Mouse (Mus musculus): ENCODE data around the gene Zfp811.

DNA sequence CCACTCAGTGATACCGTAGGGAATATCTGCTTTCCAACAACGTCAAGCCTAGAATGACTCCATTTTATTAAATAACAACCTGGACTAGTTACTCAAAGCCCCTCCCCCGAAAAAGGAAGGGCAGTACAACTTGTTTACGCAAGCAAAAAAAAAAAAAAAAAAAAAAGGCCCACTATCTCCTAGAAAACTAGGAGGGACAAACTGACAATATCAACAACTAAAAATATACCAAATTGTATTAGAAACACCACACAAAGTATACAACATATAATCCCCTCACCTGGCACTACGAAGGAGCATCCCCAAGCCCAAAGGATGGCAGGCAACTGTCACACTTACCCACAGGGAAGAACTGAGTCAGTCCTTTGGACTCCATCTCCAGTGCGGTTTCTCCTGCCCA lies 22.8 kb downstream of the Zfp811 start:
- TF ChIP-seq CTCF (conservative IDR thresholded peaks at IDR 0.05 in 1 of 2, IDR thresholded peaks at IDR 0.05 in 1 of 2; ENCODE audit: low read depth in 2 of 2, low read length in 2 of 2) (no peak), EP300 (IDR thresholded peaks at IDR 0.05; ENCODE audit: low read length) (no peak), E2F4 (IDR thresholded peaks at IDR 0.05; ENCODE audit: insufficient replicate concordance, low read depth, low read length) (no peak), ZKSCAN1 (IDR thresholded peaks at IDR 0.05; ENCODE audit: borderline replicate concordance, low read depth, low read length) (no peak), POLR2A (IDR thresholded peaks at IDR 0.05; ENCODE audit: low read depth, low read length) (no peak), MAFK (IDR thresholded peaks at IDR 0.05; ENCODE audit: insufficient replicate concordance, low read length) (no peak), MXI1 (IDR thresholded peaks at IDR 0.05; ENCODE audit: low read depth, low read length) (no peak), PAX5 (IDR thresholded peaks at IDR 0.05; ENCODE audit: low read length) (no peak), POLR2AphosphoS2 (IDR thresholded peaks at IDR 0.05; ENCODE audit: low read depth, low read length) (no peak), USF1 (IDR thresholded peaks at IDR 0.05; ENCODE audit: low read depth, low read length) (no peak), USF2 (conservative IDR thresholded peaks at IDR 0.05; ENCODE audit: low read depth, low read length) (no peak)

Data from CH12.LX (cell line).